Mouse (Mus musculus): Measurements from ENCODE around the gene Amph. TPM values are rescaled to one million over a fixed set of nuclear protein-coding genes. Genes with fewer than 3 reads are reported as not detected.

Gene Amph
- total and polyA plus RNA-seq, 3 experiments = not detected

Other genes with a start within 250 kb of the Amph start
- gene Vps41, start 230.9 kb upstream of the Amph start, total RNA-seq (2012; rRNA removed) = 41.7 and 41.9 TPM in 2 replicates
- gene Vps41, start 230.9 kb upstream of the Amph start, total RNA-seq (2014; rRNA removed) = 59.2 and 64.9 TPM in 2 replicates
- gene Vps41, start 230.9 kb upstream of the Amph start, polyA plus RNA-seq (2012; ENCODE audit: insufficient read length, low read depth) = 48.1 and 48.2 TPM in 2 replicates